Mouse (Mus musculus) kidney, adult 2 months (tissue): ENCODE measurements around the gene Fam221a.

Experiments
- CTCF ChIP-seq: fragments of 200-500 bp; conservative IDR thresholded peaks from 2 replicates; pipeline ENCODE4 v1.5.1; 2011; ENCODE audit warnings: low read depth, mild to moderate bottlenecking, control low read depth, low read length, moderate library complexity, mixed read lengths; ENCODE audit not compliant: insufficient read depth, insufficient read length
- POLR2A ChIP-seq: fragments of 200-500 bp; IDR thresholded peaks from one replicate; pipeline ENCODE4 v1.6.1; 2011; ENCODE audit warnings: low read depth, low read length, control low read depth

DNA sequence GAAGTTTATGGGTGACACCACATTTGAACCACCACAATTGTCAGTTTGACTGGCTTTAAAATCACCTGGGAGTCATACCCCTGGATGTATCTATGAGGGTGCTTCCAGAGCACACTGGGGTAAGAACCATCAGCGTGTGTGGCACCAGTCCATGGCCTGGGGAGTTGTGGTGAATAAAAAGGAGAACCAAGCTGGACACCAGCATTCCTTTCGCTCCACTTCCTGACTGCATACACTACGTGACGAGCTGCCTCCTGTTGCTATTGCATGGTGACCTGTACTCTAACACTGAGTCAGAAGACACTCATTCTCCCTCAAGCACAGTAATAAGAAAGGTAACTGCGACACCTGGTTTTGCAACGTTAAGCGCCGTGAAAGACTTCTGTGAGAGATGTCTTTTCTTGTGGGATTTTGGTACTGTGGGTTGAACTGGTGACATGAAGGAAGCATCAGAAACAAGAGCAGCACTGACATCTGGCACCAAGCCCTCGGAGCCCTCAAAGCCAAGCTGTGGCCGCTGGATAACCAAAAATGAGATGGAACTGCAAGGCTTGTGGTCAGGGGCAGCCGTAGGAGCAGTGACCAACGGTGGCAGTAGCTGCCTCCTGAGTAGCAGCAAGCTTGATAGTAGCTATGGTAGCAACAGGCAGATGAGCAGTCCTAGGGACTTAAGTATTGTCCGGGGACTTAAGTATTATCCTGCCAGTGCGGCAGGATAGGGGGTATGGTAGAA, 23.6 kb upstream of the Fam221a start:
- TF ChIP-seq CTCF (no peak), POLR2A (no peak)
